Mouse (Mus musculus) intestine, embryonic 16.5 days (tissue): ENCODE measurements at regions not wholly inside any gene's neighbourhood (a gene's known extent, or its start where the extent isn't known, plus 50 kb on each side); places are given as distances from the start of the nearest gene placed in this dataset.
A peak's percentile ranks its signal among the peaks of the same experiment; 100 is the strongest.

ENCODE experiments used
- ATAC-seq: fragments of 200-750 bp; cut with Nextera tagmentation; 2 replicates; pipeline ENCODE4 v1.8.0; 2017; ENCODE audit warnings: moderate TSS enrichment, moderate library complexity
- H3K27ac ChIP-seq: fragments of 300-500 bp; sonication (generic); 2 replicates; pipeline ENCODE4 v1.5.1; 2014; ENCODE audit warnings: mild to moderate bottlenecking, low read length
- H3K27me3 ChIP-seq: fragments of 300-500 bp; sonication (generic); replicated peaks from 2 replicates; pipeline ENCODE4 v1.6.1; 2014; ENCODE audit warnings: low read length, control low read depth, mixed read lengths; ENCODE audit not compliant: control insufficient read depth, insufficient read depth
- H3K36me3 ChIP-seq: fragments of 300-500 bp; sonication (generic); 2 replicates; pipeline ENCODE4 v1.6.1; 2014; ENCODE audit warnings: low read length, control low read depth; ENCODE audit not compliant: control insufficient read depth, insufficient read depth
- H3K4me1 ChIP-seq: fragments of 300-500 bp; sonication (generic); 2 replicates; pipeline ENCODE4 v1.6.1; 2014; ENCODE audit warnings: low read length, control low read depth, mixed read lengths; ENCODE audit not compliant: control insufficient read depth, insufficient read depth
- H3K4me2 ChIP-seq: fragments of 300-500 bp; sonication (generic); 2 replicates; pipeline ENCODE4 v1.6.1; 2014; ENCODE audit warnings: low read depth, low read length, control low read depth
- H3K4me3 ChIP-seq: fragments of 300-500 bp; sonication (generic); 2 replicates; pipeline ENCODE4 v1.5.1; 2014; ENCODE audit warnings: mild to moderate bottlenecking, low read length
- H3K9ac ChIP-seq: fragments of 300-500 bp; sonication (generic); 2 replicates; pipeline ENCODE4 v1.6.1; 2014; ENCODE audit warnings: low read depth, low read length
- H3K9me3 ChIP-seq: fragments of 300-500 bp; sonication (generic); 2 replicates; pipeline ENCODE4 v1.6.1; 2016; ENCODE audit warnings: low read length, control low read depth; ENCODE audit not compliant: control insufficient read depth
- WGBS: fragments of 180-500 bp; shearing (Covaris S2); extraction: QIAGEN DNeasy Blood & Tissue Kit; methylation state at CpG from one replicate; pipeline ENCODE4 v1.1.7; 2014; 5-methylcytosine and 5-hydroxymethylcytosine counted together

DNA sequence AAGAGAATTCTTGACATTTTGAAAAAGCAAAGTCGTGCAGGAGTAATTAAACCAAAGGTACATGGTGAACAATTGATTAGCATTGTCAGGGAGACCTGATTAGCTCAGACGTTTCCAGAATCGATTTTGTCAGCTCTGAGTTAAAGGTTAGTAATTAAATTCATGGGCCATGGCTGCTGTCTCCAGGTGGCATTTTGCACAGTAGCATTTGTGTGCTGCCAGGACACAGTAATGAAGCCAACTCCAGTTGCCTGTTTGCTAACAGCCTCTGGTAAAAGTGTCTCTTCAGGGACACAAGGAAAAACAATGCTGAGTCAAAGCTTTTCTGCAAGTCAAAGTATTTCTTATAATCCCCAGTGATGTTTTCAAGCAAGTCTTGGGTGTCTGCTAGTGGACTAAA is 113.3 kb upstream of the Kbtbd8 start:
- WGBS: 42% methylated on average over 3 of the region's 3 CpGs
- Histone ChIP-seq H3K36me3 (no peaks in the 10 kb centered on the region), H3K9me3 (no peaks in the 10 kb centered on the region), H3K27me3 (no peaks in the 10 kb centered on the region), H3K4me2 (no peak overlapping the region), H3K4me1 (no peaks in the 10 kb centered on the region), H3K4me3 (no peak overlapping the region), H3K9ac (no peak overlapping the region), H3K27ac (no peak overlapping the region)
- ATAC-seq: no peak

GRCm38 (mm10) chr6:94999562-94999961 is 117.5 kb upstream of the Kbtbd8 start:
- Histone ChIP-seq H3K4me2 (no peak overlapping the region), H3K9me3 (no peaks in the 10 kb centered on the region), H3K4me3 (no peak overlapping the region), H3K27me3 (no peaks in the 10 kb centered on the region), H3K9ac (no peak overlapping the region), H3K4me1 (no peaks in the 10 kb centered on the region), H3K36me3 (no peaks in the 10 kb centered on the region), H3K27ac (no peak overlapping the region)
- no peak for ATAC-seq
- WGBS: 65% methylated on average over 4 of the region's 4 CpGs

GRCm38 (mm10) chr6:94999002-94999401 is 118.0 kb upstream of the Kbtbd8 start:
- H3K4me1 ChIP-seq: no peaks in the 10 kb centered on the region
- H3K36me3 ChIP-seq: no peaks in the 10 kb centered on the region
- no peak overlapping the region for H3K9ac ChIP-seq
- WGBS: 52% methylated on average over 6 of the region's 6 CpGs
- no peak overlapping the region for H3K4me2 ChIP-seq
- no peaks in the 10 kb centered on the region for H3K27me3 ChIP-seq
- no peak for ATAC-seq
- H3K9me3 ChIP-seq: no peaks in the 10 kb centered on the region
- no peak overlapping the region for H3K4me3 ChIP-seq
- no peak overlapping the region for H3K27ac ChIP-seq

- no peaks in the 10 kb centered on the region for H3K4me1 ChIP-seq
- ATAC-seq: no peak
- WGBS: 78% methylated on average over 2 of the region's 2 CpGs
Measured at GRCm38 (mm10) chr6:94998371-94998770, 118.7 kb upstream of the Kbtbd8 start.

DNA sequence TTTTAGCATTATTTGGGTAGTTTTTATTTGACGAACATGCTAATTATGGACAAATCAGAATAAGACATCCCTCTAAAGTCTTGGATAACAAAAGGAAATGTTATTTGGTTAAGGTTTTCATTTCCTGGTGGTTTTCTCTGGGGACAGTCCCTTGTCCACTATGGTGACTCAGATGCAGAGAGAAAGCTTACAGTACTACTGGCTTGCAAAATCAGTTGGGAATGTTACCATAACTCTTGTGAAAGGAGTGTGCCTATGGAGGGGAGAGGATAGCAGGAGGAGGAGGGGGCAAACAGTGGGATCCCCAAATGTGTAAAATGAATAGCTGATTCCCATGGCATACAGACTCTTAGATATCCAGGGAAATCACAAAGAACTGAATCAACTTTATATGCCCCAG is 122.7 kb upstream of the Kbtbd8 start:
- WGBS: 100% methylated on average over 1 of the region's 1 CpGs
- no peaks in the 10 kb centered on the region for H3K36me3 ChIP-seq
- no peak for ATAC-seq
- no peaks in the 10 kb centered on the region for H3K9me3 ChIP-seq
- H3K27me3 ChIP-seq: no peaks in the 10 kb centered on the region
- H3K4me3 ChIP-seq: no peak overlapping the region
- no peaks in the 10 kb centered on the region for H3K4me1 ChIP-seq
- H3K4me2 ChIP-seq: no peak overlapping the region
- H3K27ac ChIP-seq: no peak overlapping the region
- H3K9ac ChIP-seq: no peak overlapping the region

More at GRCm38 (mm10) chr6:94998371-94998770, 118.7 kb upstream of the Kbtbd8 start:
- no peak overlapping the region for H3K4me2 ChIP-seq
- no peaks in the 10 kb centered on the region for H3K36me3 ChIP-seq
- H3K27me3 ChIP-seq: no peaks in the 10 kb centered on the region
- no peaks in the 10 kb centered on the region for H3K9me3 ChIP-seq
- H3K4me3 ChIP-seq: no peak overlapping the region
- no peak overlapping the region for H3K27ac ChIP-seq
- H3K9ac ChIP-seq: no peak overlapping the region

DNA sequence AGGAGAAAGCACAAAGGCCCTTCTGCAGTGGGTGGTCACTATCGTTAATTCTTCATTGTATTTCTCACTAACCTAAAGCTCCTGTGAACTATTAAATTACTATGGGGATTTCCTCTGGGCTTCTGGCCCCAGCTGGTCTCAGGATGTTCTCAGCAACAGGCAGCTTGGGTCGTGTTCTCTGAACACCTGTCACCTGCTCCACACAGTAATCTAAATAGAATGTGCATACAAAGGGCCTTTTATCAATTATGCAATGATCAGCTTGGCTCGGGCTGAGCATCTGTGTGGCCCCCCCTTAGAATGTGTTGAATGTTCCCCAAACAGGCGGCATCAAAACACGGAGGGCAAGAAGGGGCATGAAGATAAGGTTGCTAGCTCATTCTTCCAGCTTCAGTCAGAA is 129.6 kb upstream of the Kbtbd8 start:
- Histone ChIP-seq H3K4me2 (no peak overlapping the region), H3K36me3 (no peaks in the 10 kb centered on the region), H3K4me1 (no peaks in the 10 kb centered on the region), H3K27me3 (no peaks in the 10 kb centered on the region), H3K4me3 (no peak overlapping the region), H3K9ac (no peak overlapping the region), H3K9me3 (no peaks in the 10 kb centered on the region), H3K27ac (no peak overlapping the region)
- WGBS: 58% methylated on average over 5 of the region's 5 CpGs
- no peak for ATAC-seq

DNA sequence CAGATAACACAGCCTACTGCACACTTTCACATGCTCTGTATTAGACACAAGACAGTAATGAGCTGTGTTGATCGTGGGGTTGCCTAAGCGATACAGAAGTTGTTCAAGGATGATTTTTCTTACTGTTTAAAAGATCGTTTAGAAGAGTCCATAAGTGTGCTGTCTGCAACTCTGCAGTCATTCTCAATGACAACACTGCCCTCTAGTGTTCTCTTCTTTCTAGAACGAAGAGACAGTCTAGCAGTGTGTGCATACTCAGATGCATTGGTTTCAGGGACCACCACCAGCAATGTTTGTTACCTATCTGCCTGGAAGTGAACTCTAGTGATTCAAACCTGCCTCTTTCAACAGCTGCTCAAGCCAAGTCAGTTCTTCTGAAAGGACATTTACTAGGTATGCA is 130.7 kb upstream of the Kbtbd8 start:
- WGBS: 13% methylated on average over 4 of the region's 4 CpGs
- Histone ChIP-seq H3K4me3 (no peak overlapping the region), H3K9ac (no peak overlapping the region), H3K4me1 (0 out of 2 replicates have a peak, but pooled peaks cover under 1% of the 10 kb centered on the region), H3K9me3 (no peaks in the 10 kb centered on the region), H3K27me3 (no peaks in the 10 kb centered on the region), H3K36me3 (no peaks in the 10 kb centered on the region), H3K4me2 (no peak overlapping the region), H3K27ac (no peak overlapping the region)
- peak; percentile 84 for ATAC-seq

DNA sequence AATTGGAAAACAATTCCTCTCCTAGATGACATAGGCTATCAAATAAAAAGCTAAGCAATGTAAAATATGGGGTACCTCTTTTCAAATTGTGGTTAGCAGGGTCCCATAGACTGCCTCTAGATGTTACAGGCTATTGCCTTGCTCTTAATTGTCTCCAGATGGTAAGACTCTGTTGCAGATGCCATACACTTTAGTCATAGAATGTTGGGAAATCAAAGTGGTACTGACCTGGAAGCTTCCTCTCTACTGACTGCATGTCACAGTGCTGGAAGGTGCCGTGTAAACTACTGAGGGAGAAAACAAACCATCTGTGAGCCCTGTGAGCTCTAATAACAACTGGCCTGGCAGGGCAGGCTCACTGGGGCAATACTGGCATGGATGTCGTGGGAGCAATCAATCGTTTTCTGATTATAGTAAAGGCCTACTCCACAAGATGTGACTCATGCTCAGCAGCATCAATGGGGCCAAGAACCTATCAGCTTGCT is 132.6 kb upstream of the Kbtbd8 start:
- Histone ChIP-seq H3K27ac (no peak overlapping the region), H3K4me1 (0 out of 2 replicates have a peak, but pooled peaks cover 2% of the 10 kb centered on the region), H3K36me3 (no peaks in the 10 kb centered on the region), H3K4me2 (no peak overlapping the region), H3K4me3 (no peak overlapping the region), H3K9ac (no peak overlapping the region), H3K27me3 (no peaks in the 10 kb centered on the region), H3K9me3 (no peaks in the 10 kb centered on the region)
- ATAC-seq: no peak
- 82% methylated on average over 3 of the region's 3 CpGs for WGBS

DNA sequence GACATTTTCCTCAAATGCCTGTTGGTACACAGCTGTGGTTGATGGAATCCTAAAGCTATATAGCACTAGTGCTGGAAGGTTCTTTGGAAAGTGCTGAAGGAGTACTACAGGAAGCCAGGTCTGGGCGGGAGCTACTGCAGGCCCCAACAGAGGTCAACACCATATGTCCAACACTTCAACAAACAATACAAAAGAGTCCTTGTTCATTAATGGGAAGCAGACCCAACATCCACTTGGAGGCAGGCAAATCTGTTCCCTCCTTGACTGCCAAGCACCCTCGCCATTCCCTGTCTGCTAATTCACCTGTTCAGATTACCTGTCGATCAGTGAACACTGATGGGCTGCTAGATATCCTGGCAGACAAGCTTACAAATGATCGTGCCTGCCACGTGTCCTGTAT is 148.4 kb upstream of the Kbtbd8 start:
- no peak overlapping the region for H3K9ac ChIP-seq
- no peak for ATAC-seq
- 65% methylated on average over 5 of the region's 5 CpGs for WGBS

DNA sequence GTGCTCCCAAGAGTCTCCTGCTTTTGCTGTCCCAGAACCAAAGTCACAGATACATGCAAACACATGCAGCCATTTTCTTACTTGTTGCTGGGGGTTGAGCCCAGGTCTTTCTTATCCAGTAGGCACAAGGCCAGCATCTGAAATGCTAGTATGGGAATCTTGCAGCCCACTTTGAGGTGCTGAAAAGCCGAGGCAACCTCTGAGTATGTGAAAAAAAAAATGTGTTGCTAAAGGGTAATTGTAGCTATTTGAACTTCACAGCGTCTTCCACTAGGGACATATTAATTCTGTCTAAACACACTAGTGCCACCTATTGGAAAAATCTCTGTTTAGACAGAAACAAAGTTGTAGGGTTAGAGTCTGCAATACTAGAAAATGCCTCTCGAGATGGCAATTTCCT is 150.1 kb upstream of the Kbtbd8 start:
- H3K4me3 ChIP-seq: no peak overlapping the region
- 4% methylated on average over 3 of the region's 3 CpGs for WGBS

More for the DNA sequence above, 148.4 kb upstream of the Kbtbd8 start:
- H3K4me3 ChIP-seq: no peak overlapping the region
- H3K4me2 ChIP-seq: no peak overlapping the region
- no peaks in the 10 kb centered on the region for H3K36me3 ChIP-seq
- H3K4me1 ChIP-seq: peaks cover 3% of the 10 kb centered on the region; the same call in 1 of the 2 replicates
- no peak overlapping the region for H3K27ac ChIP-seq
- no peaks in the 10 kb centered on the region for H3K27me3 ChIP-seq
- H3K9me3 ChIP-seq: no peaks in the 10 kb centered on the region

More for the DNA sequence above, 150.1 kb upstream of the Kbtbd8 start:
- Histone ChIP-seq H3K9me3 (no peaks in the 10 kb centered on the region), H3K4me1 (peaks cover 3% of the 10 kb centered on the region; the same call in 1 of the 2 replicates), H3K27ac (no peak overlapping the region), H3K27me3 (no peaks in the 10 kb centered on the region), H3K36me3 (no peaks in the 10 kb centered on the region), H3K4me2 (no peak overlapping the region), H3K9ac (no peak overlapping the region)
- no peak for ATAC-seq
